Mouse (Mus musculus) intestine, postnatal 0 days (tissue): ENCODE results near the gene Pla2g3. TPM values are rescaled to one million over a fixed set of nuclear protein-coding genes. Genes with fewer than 3 reads are reported as not detected.

ENCODE experiments used
- ATAC-seq: fragments of 200-750 bp; cut with Nextera tagmentation; 2 replicates; pipeline ENCODE4 v1.8.0; 2017; ENCODE audit warnings: mild to moderate bottlenecking, moderate TSS enrichment, moderate library complexity
- H3K27ac ChIP-seq: fragments of 300-500 bp; sonication (generic); 2 replicates; pipeline ENCODE4 v1.5.1; 2014; ENCODE audit warnings: mild to moderate bottlenecking, low read depth, low read length, moderate library complexity
- H3K27me3 ChIP-seq: fragments of 300-500 bp; sonication (generic); replicated peaks from 2 replicates; pipeline ENCODE4 v1.6.1; 2014; ENCODE audit warnings: low read length, mixed read lengths; ENCODE audit not compliant: control insufficient read depth, insufficient read depth
- H3K36me3 ChIP-seq: fragments of 300-500 bp; sonication (generic); 2 replicates; pipeline ENCODE4 v1.6.1; 2014; ENCODE audit warnings: mild to moderate bottlenecking, moderate library complexity; ENCODE audit not compliant: control insufficient read depth, insufficient read depth
- H3K4me1 ChIP-seq: fragments of 300-500 bp; sonication (generic); replicated peaks from 2 replicates; pipeline ENCODE4 v1.6.1; 2014; ENCODE audit warnings: antibody characterized with exemption, low read length, mixed read lengths; ENCODE audit not compliant: control insufficient read depth, insufficient read depth
- H3K4me2 ChIP-seq: fragments of 300-500 bp; sonication (generic); replicated peaks from 2 replicates; pipeline ENCODE4 v1.6.1; 2014; ENCODE audit warnings: low read depth, mild to moderate bottlenecking, moderate library complexity
- H3K4me3 ChIP-seq: fragments of 300-500 bp; sonication (generic); 2 replicates; pipeline ENCODE4 v1.5.1; 2014; ENCODE audit warnings: low read depth, low read length
- H3K9ac ChIP-seq: fragments of 300-500 bp; sonication (generic); 2 replicates; pipeline ENCODE4 v1.6.1; 2014; ENCODE audit warnings: mild to moderate bottlenecking, low read depth, low read length
- H3K9me3 ChIP-seq: fragments of 300-500 bp; sonication (generic); 2 replicates; pipeline ENCODE4 v1.6.1; 2016; ENCODE audit warnings: mixed run types; ENCODE audit not compliant: control insufficient read depth
- CTCF ChIP-seq: sonication (generic); IDR thresholded peaks from 2 replicates; pipeline ENCODE4 v1.5.1; 2016; ENCODE audit warnings: low read depth, mild to moderate bottlenecking, control low read depth, antibody characterized with exemption, moderate library complexity
- WGBS: fragments of 180-500 bp; shearing (Covaris S2); extraction: QIAGEN DNeasy Blood & Tissue Kit; methylation state at CpG from one replicate; pipeline ENCODE4 v1.1.7; 2014; 5-methylcytosine and 5-hydroxymethylcytosine counted together
- polyA plus RNA-seq: library from polyadenylated mRNA; unstranded; fragments of >200 nt; fragmentation: Nextera tagmentation; extraction: Ambion mirVana; gene quantifications from 2 replicates; pipeline ENCODE4 v1.2.1, GENCODE M21; 2015

Pla2g3 gene
- polyA plus RNA-seq, 1 experiment from 2014 or later: 0.30 TPM

GRCm38 (mm10) chr11:3537711-3538110 lies 49.6 kb downstream of the Pla2g3 start:
- Histone ChIP-seq H3K27me3 (no peaks in the 10 kb centered on the region), H3K4me3 (peak overlapping the region; percentile 64), H3K9ac (0 out of 2 replicates have a peak overlapping the region, but pooled peaks have one; percentile 60), H3K9me3 (no peaks in the 10 kb centered on the region), H3K27ac (no peak overlapping the region), H3K4me2 (peak overlapping the region; percentile 95), H3K4me1 (peaks cover 11% of the 10 kb centered on the region), H3K36me3 (peaks cover 12% of the 10 kb centered on the region)
- ATAC-seq: no peak
- 76% methylated on average over 3 of the region's 3 CpGs for WGBS
- TF ChIP-seq CTCF: peak; percentile 29

DNA sequence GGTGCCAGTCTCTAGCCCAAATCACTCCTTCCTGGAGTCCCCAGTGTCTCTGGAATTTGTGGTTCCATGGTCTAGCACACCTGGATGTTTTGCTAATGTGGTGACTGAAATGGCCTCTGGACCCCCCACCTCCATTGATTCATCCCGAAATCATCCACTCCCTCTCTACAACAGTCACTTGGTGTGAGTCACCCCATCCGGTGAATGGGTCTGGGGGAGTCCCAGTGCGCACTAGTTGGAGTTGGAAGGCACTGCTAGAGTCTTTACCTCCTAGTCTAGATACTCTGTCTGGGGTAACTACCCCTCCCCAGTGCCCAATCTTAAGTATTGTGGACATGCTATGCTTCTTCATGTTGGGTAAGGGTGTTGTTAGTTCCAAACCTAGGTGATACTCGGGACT lies 50.3 kb downstream of the Pla2g3 start:
- Histone ChIP-seq H3K9me3 (no peaks in the 10 kb centered on the region), H3K4me3 (peak overlapping the region; percentile 64), H3K27me3 (no peaks in the 10 kb centered on the region), H3K4me2 (peak overlapping the region; percentile 95), H3K4me1 (peaks cover 11% of the 10 kb centered on the region), H3K27ac (0 out of 2 replicates have a peak overlapping the region, but pooled peaks have one; percentile 35), H3K9ac (peak overlapping the region; percentile 60), H3K36me3 (peaks cover 6% of the 10 kb centered on the region)
- no peak for ATAC-seq
- no peak for TF ChIP-seq CTCF
- 56% methylated on average over 4 of the region's 4 CpGs for WGBS

DNA sequence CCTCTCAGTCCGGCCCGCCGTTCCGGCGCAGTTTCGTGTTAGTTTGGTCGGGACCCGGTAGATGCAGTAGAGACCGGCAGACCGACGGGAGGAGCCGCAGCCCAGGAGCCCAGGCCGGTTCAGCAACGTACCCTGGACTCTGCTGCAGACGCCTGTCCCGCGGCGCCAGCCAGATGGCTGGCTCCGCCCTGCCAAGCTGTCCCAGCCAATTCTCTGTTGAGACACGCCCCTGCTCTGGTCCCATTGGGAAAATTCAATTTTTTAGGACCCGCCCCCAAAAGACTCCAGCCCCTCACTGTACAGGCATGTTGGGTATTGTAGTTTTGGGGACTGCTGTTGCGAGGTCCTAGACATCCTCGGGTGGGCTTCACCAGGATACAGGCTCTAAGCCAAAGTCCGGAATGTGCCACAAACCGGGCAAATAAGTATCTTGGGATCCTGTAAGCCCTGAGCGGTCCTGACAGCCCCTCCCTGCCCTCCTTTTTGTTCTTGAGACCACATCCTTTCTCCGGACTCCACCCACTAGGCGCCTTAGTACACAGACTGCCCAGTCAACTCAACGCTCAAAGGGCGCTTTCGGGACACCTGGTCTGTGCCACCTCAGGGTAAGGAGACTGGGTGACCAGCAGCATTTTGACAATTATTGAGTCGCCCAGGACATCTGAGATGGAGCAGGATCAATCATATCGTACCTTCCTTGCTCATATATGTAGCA lies 51.2 kb downstream of the Pla2g3 start:
- Histone ChIP-seq H3K9ac (peak overlapping the region; percentile 60), H3K4me3 (peak overlapping the region; percentile 64), H3K9me3 (no peaks in the 10 kb centered on the region), H3K4me2 (peak overlapping the region; percentile 95), H3K27ac (peak overlapping the region; percentile 35; the same call in 1 of the 2 replicates), H3K4me1 (peaks cover 11% of the 10 kb centered on the region), H3K27me3 (no peaks in the 10 kb centered on the region), H3K36me3 (no peaks in the 10 kb centered on the region; the same call in 1 of the 2 replicates)
- ATAC-seq: peak; percentile 87
- peak; percentile 29; the same call in 1 of the 2 replicates for TF ChIP-seq CTCF
- WGBS: 3% methylated on average over 33 of the region's 33 CpGs

DNA sequence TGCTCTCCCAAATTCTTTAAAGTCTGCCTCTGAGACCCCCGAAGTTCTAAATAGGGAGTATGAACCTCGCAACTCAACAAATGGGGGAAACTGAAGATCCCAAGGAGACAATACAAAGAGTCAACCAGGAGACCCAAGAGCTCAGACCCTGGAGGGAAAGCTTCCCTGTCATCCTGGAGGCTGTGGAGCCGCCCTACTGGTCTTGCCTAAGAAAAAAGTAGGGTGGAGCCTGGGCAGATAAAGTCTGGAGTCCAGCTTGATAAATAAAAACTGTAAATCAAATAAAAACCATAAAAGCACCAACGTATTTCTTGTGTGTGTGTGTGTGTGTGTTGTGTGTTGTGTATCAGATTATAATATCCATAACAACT lies 51.7 kb downstream of the Pla2g3 start:
- H3K9me3 ChIP-seq: no peaks in the 10 kb centered on the region
- 57% methylated on average over 4 of the region's 4 CpGs for WGBS
- no peaks in the 10 kb centered on the region for H3K27me3 ChIP-seq
- peak overlapping the region; percentile 64 for H3K4me3 ChIP-seq
- H3K4me1 ChIP-seq: peaks cover 11% of the 10 kb centered on the region
- H3K36me3 ChIP-seq: no peaks in the 10 kb centered on the region; the same call in 1 of the 2 replicates
- H3K27ac ChIP-seq: no peak overlapping the region
- no peak for ATAC-seq
- peak overlapping the region; percentile 95 for H3K4me2 ChIP-seq
- TF ChIP-seq CTCF: peak; percentile 51
- no peak overlapping the region for H3K9ac ChIP-seq

- Histone ChIP-seq H3K27ac (no peak within 1 kb of the TSS), H3K4me1 (peaks cover 11% of the 10 kb centered on the region), H3K36me3 (no peaks in the 10 kb centered on the region; the same call in 1 of the 2 replicates), H3K4me2 (peak within 1 kb of the TSS; percentile 95), H3K27me3 (no peaks in the 10 kb centered on the region), H3K9me3 (no peaks in the 10 kb centered on the region), H3K9ac (no peak within 1 kb of the TSS), H3K4me3 (peak within 1 kb of the TSS; percentile 64)
- no peak for TF ChIP-seq CTCF
- ATAC-seq: no peak
- 93% methylated on average over 23 of the region's 23 CpGs for WGBS
Observed at GRCm38 (mm10) chr11:3540451-3541085, 52.5 kb downstream of the Pla2g3 start, which contains the start of gene Smtn. Smtn (minus strand) TSS chr11:3540612.

DNA sequence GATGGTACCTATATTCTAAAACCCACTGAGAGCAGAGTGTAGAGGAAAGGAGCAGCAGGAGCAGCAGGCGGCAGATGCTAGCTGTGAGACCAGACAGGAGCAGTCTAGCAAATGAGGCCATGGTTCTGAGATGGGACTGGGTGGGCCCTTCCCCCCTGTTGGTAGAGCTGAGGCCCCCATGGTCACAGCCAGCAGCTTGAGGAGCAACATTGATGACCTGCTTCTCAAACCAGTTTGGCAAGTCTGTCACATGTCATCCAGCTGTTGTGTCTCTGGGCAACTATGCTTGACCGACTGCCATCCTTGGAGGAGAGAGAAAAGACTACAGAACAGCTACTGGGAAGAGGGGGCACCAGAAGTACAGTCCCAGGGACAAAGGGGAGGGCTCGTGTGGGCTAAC lies 53.8 kb downstream of the Pla2g3 start:
- TF ChIP-seq CTCF: no peak
- no peak for ATAC-seq
- Histone ChIP-seq H3K4me3 (no peak overlapping the region), H3K27me3 (no peaks in the 10 kb centered on the region), H3K9ac (no peak overlapping the region), H3K9me3 (no peaks in the 10 kb centered on the region), H3K4me1 (peaks cover 8% of the 10 kb centered on the region; the same call in 1 of the 2 replicates), H3K27ac (no peak overlapping the region), H3K36me3 (no peaks in the 10 kb centered on the region; the same call in 1 of the 2 replicates), H3K4me2 (no peak overlapping the region)
- 63% methylated on average over 3 of the region's 3 CpGs for WGBS
